Mouse (Mus musculus) embryo, embryonic 10.5 days (tissue): ENCODE data around the gene Ubap2l.

Experiments
- DNase-seq: peaks from one replicate; pipeline ENCODE4 v3.0.0-alpha.2; 2015; ENCODE audit warnings: low spot score

The Ubap2l gene

DNA sequence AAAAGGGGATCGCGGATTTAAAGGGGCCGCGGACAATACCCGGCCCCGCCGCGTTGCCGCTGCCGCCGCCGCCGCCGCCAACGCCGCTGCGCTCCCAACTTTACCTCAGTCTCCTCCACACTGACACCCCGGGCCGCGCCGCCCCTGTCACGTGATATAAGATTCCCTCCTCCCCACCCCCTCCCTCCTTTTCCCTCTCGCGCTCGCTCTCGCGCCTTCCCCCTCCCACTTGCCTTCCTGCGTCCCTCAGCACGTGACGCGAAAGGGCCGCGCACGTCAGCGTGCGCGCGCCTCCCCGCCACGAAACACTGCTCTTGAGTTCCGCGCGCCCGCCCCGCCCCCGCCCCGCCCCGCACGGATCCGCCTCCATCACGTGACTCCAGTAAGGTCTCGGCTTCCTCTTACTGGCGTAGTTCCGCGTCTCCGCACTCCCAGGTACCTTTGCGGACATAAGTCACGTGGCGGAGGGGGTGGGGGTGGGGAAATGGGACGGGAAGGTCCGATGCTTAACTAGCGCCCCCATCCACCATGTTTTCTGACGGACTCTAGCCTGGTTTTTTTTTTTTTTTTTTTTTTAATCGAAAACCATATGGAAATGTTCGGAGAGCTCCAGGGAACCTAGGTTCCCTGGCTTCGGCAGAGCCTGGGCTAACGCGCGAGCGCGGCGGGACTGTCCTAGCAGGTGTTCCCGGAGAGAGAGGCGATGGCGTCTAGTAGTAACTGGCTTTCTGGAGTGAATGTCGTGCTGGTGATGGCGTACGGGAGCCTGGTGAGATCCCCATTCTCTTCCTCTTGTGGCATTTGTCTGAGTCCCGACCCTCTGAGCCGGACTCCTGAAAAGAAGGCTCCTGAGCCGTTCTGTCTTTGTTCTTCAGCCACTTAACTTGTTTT lies at the start of gene Ubap2l:
TSS of gene Ubap2l (minus strand) at position 278 of the 891 bp plus-strand sequence.
- DNase-seq: peak; percentile 98

GRCm38 (mm10) chr3:90101673-90102072 lies 49.2 kb upstream of the Ubap2l start:
- DNase-seq: no peak

DNA sequence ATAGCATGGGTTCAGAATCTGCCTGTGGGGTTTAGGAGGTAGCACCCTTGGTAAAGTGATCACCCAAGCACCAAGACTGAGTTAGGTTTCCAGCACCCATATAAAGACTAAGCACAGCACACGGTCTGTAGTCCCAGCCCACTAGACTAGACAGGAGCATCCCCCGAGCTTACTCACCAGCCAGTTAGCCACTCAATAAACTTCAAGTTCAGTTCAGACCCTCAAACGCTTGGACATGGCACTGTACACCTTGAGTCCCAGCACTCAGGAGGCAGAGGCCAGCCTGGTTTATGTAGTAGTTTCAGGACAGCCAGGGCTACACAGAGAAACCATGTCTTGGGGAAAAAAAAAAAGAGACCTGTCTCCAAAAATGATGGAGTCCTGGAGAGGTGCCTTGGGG lies 48.6 kb upstream of the Ubap2l start:
- DNase-seq: no peak

DNA sequence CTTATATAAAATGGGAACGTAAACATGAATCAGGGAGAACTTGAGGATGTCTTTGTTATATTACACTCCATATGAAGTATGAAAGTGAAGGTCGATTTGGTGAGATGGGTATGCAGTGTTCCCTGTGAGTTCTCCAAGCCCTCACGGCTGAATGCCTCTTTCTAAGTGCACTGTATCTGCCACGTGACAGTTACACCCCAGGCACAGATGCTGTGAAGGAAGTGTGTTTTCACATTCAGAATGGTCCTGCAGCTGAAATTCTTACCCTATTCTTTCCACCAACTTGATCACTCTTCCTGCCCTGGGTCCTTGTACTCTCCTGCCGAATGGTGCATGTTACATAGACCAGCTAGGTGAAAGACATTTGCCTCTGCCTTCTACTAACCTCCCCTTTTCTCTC lies 45.5 kb upstream of the Ubap2l start:
- no peak for DNase-seq

GRCm38 (mm10) chr3:90094453-90094852 lies 42.0 kb upstream of the Ubap2l start:
- DNase-seq: no peak

DNA sequence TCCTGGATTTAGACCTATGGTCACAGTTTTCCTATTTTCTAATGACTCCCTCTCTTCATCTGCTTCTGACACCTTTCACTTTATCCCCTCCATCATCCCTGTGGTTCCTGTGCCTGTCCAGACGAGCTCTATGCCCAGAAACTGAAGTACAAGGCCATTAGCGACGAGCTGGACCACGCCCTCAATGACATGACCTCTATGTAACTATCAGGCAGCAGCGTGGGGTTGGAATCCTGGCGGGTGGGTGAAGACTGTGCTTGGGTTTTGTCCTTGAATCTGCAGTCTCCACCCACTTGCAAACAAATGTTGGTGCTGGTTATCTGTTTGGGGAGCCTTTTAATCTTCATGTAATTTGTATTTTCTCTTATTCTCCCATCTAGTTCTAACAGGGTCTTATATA lies 38.5 kb upstream of the Ubap2l start:
- no peak for DNase-seq

DNA sequence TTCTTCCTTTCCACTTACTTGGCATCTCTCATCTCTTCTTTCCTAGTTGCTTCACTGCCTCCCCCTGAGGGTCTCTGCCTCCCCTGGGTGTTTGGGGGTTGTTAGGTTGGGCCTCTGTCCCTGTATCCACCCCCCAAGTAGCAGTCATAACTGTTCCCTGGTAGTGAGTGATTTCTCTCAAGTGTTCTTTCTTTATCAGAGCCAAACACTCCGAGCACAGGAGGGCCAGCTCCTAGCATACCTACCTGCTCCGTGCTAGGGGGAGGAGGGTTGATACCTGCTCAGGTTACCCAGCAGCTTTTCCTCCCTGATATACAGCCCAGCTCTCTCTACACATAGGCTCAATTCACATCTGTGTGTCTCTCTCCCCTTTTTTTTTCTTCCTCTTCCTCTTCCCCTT lies 36.2 kb upstream of the Ubap2l start:
- no peak for DNase-seq

GRCm38 (mm10) chr3:90086068-90086467 lies 33.6 kb upstream of the Ubap2l start:
- no peak for DNase-seq

GRCm38 (mm10) chr3:90085281-90085680 lies 32.9 kb upstream of the Ubap2l start:
- DNase-seq: no peak

GRCm38 (mm10) chr3:90084790-90085189 lies 32.4 kb upstream of the Ubap2l start:
- DNase-seq: no peak

- DNase-seq: no peak
Measured at GRCm38 (mm10) chr3:90083698-90084324, 31.4 kb upstream of the Ubap2l start.

- no peak for DNase-seq
Measured at GRCm38 (mm10) chr3:90083034-90083433, 30.6 kb upstream of the Ubap2l start.

GRCm38 (mm10) chr3:90081365-90082240 lies 29.2 kb upstream of the Ubap2l start:
- no peak for DNase-seq

DNA sequence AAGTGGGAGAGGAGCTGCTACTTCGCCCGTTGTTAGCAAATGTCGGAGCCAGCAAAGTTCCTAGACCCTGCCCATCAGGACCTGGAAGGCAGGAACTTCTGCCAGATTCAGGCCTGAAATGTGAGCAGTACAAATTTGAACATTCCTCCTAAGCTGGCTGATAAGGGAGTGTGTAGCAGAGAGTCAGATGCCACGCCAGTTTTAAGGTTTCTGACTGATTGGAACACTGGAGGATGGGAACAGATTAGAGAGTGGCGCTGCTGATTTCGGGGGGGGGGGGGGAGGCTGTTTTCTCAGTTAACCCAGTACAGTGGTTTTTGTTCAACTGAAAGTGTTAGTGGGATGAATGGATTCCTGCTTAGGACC lies 28.1 kb upstream of the Ubap2l start:
- no peak for DNase-seq

- peak; percentile 82 for DNase-seq
Measured at GRCm38 (mm10) chr3:90079763-90080497, 27.5 kb upstream of the Ubap2l start.

DNA sequence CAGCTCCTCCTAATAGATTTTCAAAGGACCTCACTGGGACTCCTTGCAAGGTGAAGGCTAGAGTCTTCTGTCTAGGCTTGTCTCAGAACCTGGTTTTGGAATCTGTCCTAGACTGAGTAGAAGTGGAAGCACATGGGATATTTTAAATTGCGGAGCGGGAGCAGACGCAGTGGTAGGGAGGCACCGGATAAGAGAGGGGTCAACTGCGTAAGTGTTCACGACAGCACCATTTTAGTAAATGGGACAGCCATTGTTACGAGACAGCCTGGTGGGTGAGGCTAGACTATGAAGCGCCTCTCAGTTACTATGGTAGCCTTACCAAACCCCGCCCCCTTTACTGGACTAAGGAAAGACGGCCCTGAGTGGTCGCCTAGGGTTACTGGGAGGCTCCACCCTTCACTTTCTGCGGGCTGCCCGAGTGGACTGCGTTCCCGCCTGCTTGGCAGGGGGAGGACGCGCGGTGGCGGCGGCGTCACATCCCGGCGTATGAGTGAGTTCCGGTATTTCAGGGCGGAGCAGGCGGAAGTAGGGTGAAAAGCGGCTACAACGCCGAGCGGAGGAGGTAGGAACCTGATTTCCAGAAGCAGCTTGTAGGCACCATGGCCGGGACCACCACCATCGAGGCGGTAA lies 26.8 kb upstream of the Ubap2l start:
- DNase-seq: peak; percentile 99

DNA sequence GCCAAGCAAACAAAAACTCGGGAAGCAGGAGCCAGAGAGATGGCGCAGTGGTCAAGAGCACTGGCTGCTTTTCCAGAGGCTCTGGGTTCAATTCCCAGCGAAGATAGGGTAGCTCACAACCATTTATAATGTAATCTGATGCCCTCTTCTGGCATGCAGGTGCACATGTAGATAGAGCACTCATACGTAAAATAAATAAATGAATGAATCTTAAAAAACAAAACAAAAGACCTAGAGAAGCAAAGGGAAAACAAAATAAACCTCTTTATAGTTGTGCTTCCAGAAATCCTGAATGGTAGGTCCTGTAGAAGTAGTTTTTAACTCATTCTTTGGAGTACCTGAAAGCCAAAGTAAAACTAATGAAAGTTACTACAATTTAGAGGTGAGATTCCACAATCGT lies 25.8 kb upstream of the Ubap2l start:
- DNase-seq: no peak

DNA sequence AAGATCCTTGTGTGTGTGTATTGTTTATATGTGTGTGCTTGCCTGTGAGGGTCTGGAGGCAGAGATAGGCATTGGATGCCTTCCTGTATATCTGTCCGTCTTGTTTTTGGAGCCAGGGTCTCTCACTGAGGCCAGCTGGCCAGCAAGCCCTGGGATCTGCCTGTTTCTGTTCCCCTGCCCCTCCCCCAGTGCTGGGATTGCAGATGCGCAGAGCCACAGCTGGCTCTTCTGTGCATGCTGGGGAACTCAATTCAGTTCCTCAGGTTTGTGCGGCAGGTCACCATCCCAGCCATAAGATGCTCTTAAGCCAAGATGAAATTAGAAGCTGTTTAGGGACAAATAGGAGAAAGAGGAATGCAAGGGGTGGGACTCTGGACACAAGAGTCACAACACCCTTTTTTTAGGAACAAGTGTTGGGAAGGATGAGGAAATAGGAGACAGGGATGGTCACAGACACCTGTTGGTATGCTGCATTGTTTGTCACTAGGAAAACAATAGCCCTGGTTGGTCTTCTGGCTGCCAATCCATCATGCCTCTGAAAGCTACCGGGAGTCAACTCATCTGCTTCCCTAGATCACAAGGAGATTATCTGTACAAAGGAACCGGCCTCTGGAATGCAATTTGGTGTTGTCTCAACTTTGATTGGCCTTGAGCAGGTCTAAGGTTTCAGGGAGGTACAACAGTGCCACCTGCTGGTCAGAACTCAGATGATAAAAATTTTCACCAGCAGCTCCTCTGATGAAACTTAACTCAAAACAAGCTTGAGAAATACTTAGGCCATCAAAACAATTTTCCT lies 24.7 kb upstream of the Ubap2l start:
- DNase-seq: peak; percentile 94

- DNase-seq: no peak
Measured at GRCm38 (mm10) chr3:90072294-90072693, 19.9 kb upstream of the Ubap2l start, which contains the start of gene Tpm3. Tpm3 (plus strand) TSS chr3:90072649.

GRCm38 (mm10) chr3:90069688-90070087 lies 17.3 kb upstream of the Ubap2l start:
- DNase-seq: no peak
